Mouse (Mus musculus): ENCODE measurements at regions not wholly inside any gene's neighbourhood (a gene's known extent, or its start where the extent isn't known, plus 50 kb on each side); places are given as distances from the start of the nearest gene placed in this dataset.

GRCm38 (mm10) chr12:59341586-59341985 is 122.1 kb upstream of the Fbxo33 start:
- H3K27ac ChIP-seq (replicated peaks; ENCODE audit: low read depth, low read length) = no peak overlapping the region
- ATAC-seq (ENCODE audit: low FRiP score, low read depth) = no peak
- no peaks in the 10 kb centered on the region for H3K36me3 ChIP-seq (ENCODE audit: control insufficient read depth, insufficient read depth, low read length)
- TF ChIP-seq POLR2A (IDR thresholded peaks at IDR 0.05; ENCODE audit: borderline replicate concordance, extremely low read depth, insufficient read depth, insufficient read length) = no peak
- DNase-seq (ENCODE audit: low spot score) = no peak
- no peaks in the 10 kb centered on the region for H3K9me3 ChIP-seq (ENCODE audit: control insufficient read depth, low read length)
- WGBS = 94% methylated on average over 2 of the region's 2 CpGs
- no peaks in the 10 kb centered on the region for H3K27me3 ChIP-seq (ENCODE audit: control insufficient read depth, insufficient read depth, low read length)
- no peak overlapping the region for H3K4me3 ChIP-seq (replicated peaks; ENCODE audit: low read length)
- H3K4me2 ChIP-seq (replicated peaks; ENCODE audit: low read depth, low read length, severe bottlenecking) = no peak overlapping the region
- H3K9ac ChIP-seq (ENCODE audit: low read depth, low read length, severe bottlenecking) = no peak overlapping the region
- H3K4me1 ChIP-seq (ENCODE audit: control insufficient read depth, insufficient read depth, low read length) = no peaks in the 10 kb centered on the region

GRCm38 (mm10) chr12:59330753-59331152 is 111.2 kb upstream of the Fbxo33 start:
- ATAC-seq (ENCODE audit: low FRiP score, low read depth) = no peak
- 85% methylated on average over 2 of the region's 2 CpGs for WGBS
- no peak overlapping the region for H3K4me2 ChIP-seq (replicated peaks; ENCODE audit: low read depth, low read length, severe bottlenecking)
- no peak for TF ChIP-seq POLR2A (IDR thresholded peaks at IDR 0.05; ENCODE audit: borderline replicate concordance, extremely low read depth, insufficient read depth, insufficient read length)
- no peak overlapping the region for H3K27ac ChIP-seq (replicated peaks; ENCODE audit: low read depth, low read length)
- H3K4me1 ChIP-seq (ENCODE audit: control insufficient read depth, insufficient read depth, low read length) = no peaks in the 10 kb centered on the region
- no peak overlapping the region for H3K9ac ChIP-seq (ENCODE audit: low read depth, low read length, severe bottlenecking)
- H3K36me3 ChIP-seq (ENCODE audit: control insufficient read depth, insufficient read depth, low read length) = no peaks in the 10 kb centered on the region
- H3K27me3 ChIP-seq (ENCODE audit: control insufficient read depth, insufficient read depth, low read length) = no peaks in the 10 kb centered on the region
- no peak overlapping the region for H3K4me3 ChIP-seq (replicated peaks; ENCODE audit: low read length)
- no peaks in the 10 kb centered on the region for H3K9me3 ChIP-seq (ENCODE audit: control insufficient read depth, low read length)
- DNase-seq (ENCODE audit: low spot score) = no peak

- H3K4me1 ChIP-seq (ENCODE audit: control insufficient read depth, insufficient read depth, low read length) = no peaks in the 10 kb centered on the region
- no peak overlapping the region for H3K4me2 ChIP-seq (replicated peaks; ENCODE audit: low read depth, low read length, severe bottlenecking)
- H3K36me3 ChIP-seq (ENCODE audit: control insufficient read depth, insufficient read depth, low read length) = no peaks in the 10 kb centered on the region
- no peaks in the 10 kb centered on the region for H3K9me3 ChIP-seq (ENCODE audit: control insufficient read depth, low read length)
- TF ChIP-seq POLR2A (IDR thresholded peaks at IDR 0.05; ENCODE audit: borderline replicate concordance, extremely low read depth, insufficient read depth, insufficient read length) = no peak
- no peaks in the 10 kb centered on the region for H3K27me3 ChIP-seq (ENCODE audit: control insufficient read depth, insufficient read depth, low read length)
- H3K4me3 ChIP-seq (replicated peaks; ENCODE audit: low read length) = no peak overlapping the region
- ATAC-seq (ENCODE audit: low FRiP score, low read depth) (no peak), DNase-seq (ENCODE audit: low spot score) (no peak)
- 95% methylated on average over 1 of the region's 1 CpGs for WGBS
- no peak overlapping the region for H3K27ac ChIP-seq (replicated peaks; ENCODE audit: low read depth, low read length)
- H3K9ac ChIP-seq (ENCODE audit: low read depth, low read length, severe bottlenecking) = no peak overlapping the region
Measured at GRCm38 (mm10) chr12:59312703-59313102, 93.2 kb upstream of the Fbxo33 start.

GRCm38 (mm10) chr12:59307958-59308357 is 88.4 kb upstream of the Fbxo33 start:
- no peak for ATAC-seq (ENCODE audit: low FRiP score, low read depth)
- no peaks in the 10 kb centered on the region for H3K4me1 ChIP-seq (ENCODE audit: control insufficient read depth, insufficient read depth, low read length)

GRCm38 (mm10) chr12:59304522-59304921 is 85.0 kb upstream of the Fbxo33 start:
- TF ChIP-seq POLR2A (IDR thresholded peaks at IDR 0.05; ENCODE audit: borderline replicate concordance, extremely low read depth, insufficient read depth, insufficient read length) = no peak
- H3K27me3 ChIP-seq (ENCODE audit: control insufficient read depth, insufficient read depth, low read length) = no peaks in the 10 kb centered on the region
- 71% methylated on average over 6 of the region's 6 CpGs for WGBS

More at GRCm38 (mm10) chr12:59307958-59308357, 88.4 kb upstream of the Fbxo33 start:
- WGBS = 68% methylated on average over 1 of the region's 1 CpGs
- no peak overlapping the region for H3K9ac ChIP-seq (ENCODE audit: low read depth, low read length, severe bottlenecking)
- no peak overlapping the region for H3K27ac ChIP-seq (replicated peaks; ENCODE audit: low read depth, low read length)
- no peaks in the 10 kb centered on the region for H3K9me3 ChIP-seq (ENCODE audit: control insufficient read depth, low read length)
- H3K4me3 ChIP-seq (replicated peaks; ENCODE audit: low read length) = no peak overlapping the region
- no peak for TF ChIP-seq POLR2A (IDR thresholded peaks at IDR 0.05; ENCODE audit: borderline replicate concordance, extremely low read depth, insufficient read depth, insufficient read length)
- H3K27me3 ChIP-seq (ENCODE audit: control insufficient read depth, insufficient read depth, low read length) = no peaks in the 10 kb centered on the region
- H3K4me2 ChIP-seq (replicated peaks; ENCODE audit: low read depth, low read length, severe bottlenecking) = no peak overlapping the region
- no peaks in the 10 kb centered on the region for H3K36me3 ChIP-seq (ENCODE audit: control insufficient read depth, insufficient read depth, low read length)
- DNase-seq (ENCODE audit: low spot score) = no peak

More at GRCm38 (mm10) chr12:59304522-59304921, 85.0 kb upstream of the Fbxo33 start:
- H3K9me3 ChIP-seq (ENCODE audit: control insufficient read depth, low read length) = no peaks in the 10 kb centered on the region
- no peak overlapping the region for H3K4me2 ChIP-seq (replicated peaks; ENCODE audit: low read depth, low read length, severe bottlenecking)
- no peaks in the 10 kb centered on the region for H3K36me3 ChIP-seq (ENCODE audit: control insufficient read depth, insufficient read depth, low read length)
- DNase-seq (ENCODE audit: low spot score) = no peak
- no peak overlapping the region for H3K9ac ChIP-seq (ENCODE audit: low read depth, low read length, severe bottlenecking)
- no peak overlapping the region for H3K27ac ChIP-seq (replicated peaks; ENCODE audit: low read depth, low read length)
- no peak overlapping the region for H3K4me3 ChIP-seq (replicated peaks; ENCODE audit: low read length)
- no peaks in the 10 kb centered on the region for H3K4me1 ChIP-seq (ENCODE audit: control insufficient read depth, insufficient read depth, low read length)
- ATAC-seq (ENCODE audit: low FRiP score, low read depth) = no peak
